Mouse (Mus musculus) CD4-positive helper T cell, adult 2 months (primary cell): ENCODE measurements around the gene Rnf148.

Source experiments
- DNase-seq: peaks from one replicate; pipeline ENCODE4 v3.0.0-alpha.2; 2012; ENCODE audit warnings: low read depth, missing footprints, low spot score

Rnf148 gene

DNA sequence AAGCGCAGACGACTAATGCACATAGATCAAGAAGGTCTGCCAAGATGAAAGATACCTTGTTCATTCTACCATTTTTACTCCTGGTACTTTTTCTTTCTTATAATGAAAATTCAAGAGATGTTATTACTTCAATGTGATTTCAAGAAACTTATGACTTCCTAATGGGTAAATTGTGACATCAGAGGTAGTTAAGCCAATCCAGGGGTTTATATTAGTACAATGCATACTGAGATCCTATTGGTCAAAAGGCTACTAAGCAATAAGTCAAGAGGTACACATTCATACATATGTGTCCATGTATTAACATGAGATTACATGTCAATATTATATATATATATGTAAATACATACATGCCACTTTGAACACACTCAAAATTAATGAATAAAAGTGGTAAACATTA lies at the start of gene Rnf148:
Rnf148 (minus strand) TSS at position 101 of the 400 bp plus-strand sequence.
- DNase-seq = no peak

DNA sequence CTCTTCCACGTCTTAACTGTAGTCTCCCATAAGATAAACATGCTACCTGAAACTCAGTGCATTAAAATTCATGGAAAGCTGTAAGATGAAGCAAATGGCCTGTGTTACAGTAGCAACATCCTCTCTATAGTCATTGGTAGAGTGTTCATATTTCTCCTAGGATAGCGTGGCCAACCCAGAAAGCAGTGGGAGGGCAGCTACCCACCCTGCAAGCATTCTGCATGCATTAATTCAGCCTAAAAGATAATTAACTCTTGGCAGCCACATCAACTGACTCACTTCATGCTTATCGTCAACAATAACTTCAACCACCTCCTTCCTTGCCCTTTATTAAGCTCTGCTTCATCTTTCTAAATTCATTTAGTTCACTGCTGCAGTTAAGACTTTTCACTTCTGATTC lies 45.9 kb upstream of the Rnf148 start:
- no peak for DNase-seq

DNA sequence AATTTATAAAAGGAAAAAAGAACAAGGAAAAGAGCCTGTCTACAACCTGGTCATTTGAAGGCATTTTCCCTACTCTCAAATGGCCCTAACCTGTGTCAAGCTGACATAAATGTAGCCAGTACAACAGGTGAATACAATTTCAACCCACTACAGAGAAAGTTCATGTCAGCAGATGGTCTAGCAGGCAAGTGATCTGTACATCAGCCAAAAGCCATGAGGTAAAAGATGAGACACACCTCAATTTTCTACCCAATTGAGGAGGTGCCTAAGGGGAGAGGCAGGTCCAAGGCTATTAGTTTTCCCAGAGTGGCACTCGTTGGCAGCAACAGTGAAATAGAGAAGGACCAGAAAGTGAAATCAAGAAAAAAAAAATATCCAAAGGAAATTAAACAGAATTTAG lies 23.2 kb upstream of the Rnf148 start:
- DNase-seq = no peak

DNA sequence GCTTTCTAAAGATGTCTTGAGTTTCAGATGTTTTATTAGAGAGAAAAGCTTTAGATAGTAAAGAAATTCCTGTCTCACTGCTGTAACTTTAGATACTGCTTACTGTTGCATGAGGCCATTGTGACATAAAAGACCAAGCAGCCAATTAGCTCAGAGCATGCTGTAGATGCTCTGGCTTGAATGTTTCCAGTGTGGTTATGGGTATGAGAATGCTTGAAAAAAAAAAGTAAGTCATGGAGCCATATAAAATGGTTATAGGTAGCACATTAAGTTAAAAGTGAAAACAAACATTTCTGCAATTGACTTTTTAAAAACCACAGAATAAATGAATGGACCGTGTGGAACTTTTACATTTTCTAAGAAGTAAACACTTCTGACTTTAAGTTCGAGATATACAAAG lies 4.7 kb downstream of the Rnf148 start, which contains the start of gene Rnf133:
Rnf133 (minus strand) TSS at position 101 of the 400 bp plus-strand sequence.
- no peak for DNase-seq

DNA sequence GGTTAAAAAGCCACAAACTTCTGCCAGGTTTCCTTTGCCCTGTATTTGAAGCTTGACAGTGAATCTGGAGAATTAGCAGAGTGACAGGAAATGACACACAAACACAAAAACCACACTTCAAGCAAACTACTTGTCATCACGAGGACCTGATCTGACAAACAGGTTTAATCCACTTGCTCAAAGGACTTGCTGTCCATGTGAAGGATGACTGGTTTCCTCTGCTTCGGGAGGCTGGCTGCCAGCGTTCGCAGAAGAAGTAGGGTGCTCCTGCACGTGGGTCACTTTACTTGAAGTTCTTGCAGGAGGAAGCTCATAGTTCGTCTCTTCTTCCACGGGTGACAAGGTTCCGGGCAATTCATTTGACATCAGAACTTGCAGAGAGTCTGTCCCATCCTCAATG lies 6.2 kb downstream of the Rnf148 start:
- DNase-seq = no peak

DNA sequence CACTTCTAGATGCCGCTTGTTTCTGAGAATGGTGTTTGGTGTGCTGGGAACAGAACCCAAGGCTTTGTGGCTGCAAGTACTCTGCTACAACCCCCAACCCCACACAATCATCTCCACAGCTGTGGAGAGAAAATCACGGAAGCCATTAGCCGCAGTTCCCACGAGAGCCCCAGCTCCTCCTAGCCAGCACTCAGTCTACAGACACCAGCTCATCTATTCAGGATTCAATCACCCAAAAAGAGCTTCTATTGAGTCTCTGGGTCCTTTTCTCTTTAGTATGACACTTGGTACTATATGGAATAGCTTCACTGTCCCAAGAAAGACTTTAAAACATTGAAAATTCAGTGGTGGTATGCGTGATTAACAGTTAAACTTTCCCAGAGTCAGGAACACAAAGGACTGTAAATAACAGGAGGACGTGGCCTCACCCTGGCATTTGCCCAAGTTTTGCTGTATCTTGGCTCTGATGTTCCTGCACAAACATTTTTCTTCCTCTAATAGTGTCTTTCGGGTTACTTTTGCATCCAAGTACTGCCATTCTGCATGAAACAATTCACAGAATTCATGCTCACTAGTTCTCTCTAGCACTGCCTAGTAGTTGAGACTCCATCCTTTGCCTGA lies 7.2 kb downstream of the Rnf148 start:
- DNase-seq = no peak

DNA sequence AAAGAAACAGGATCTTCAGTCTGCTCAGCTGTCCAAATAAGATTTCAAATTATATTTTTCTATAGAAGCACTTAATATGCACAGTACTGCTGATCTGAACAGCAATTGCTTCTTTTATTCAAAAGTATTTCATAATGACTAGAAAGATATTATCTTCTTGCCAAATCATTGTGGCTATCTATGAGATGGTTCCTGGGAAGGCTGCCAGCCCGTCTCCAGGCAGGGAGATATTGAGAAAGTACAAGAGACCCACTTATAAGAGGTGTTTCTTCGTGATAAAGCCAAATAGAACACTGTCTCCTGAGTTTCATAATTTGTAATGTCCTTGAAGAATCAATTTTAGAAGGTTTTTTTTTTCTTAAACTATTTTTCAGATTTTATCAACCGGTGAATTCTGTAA lies 17.9 kb downstream of the Rnf148 start:
- DNase-seq = no peak

DNA sequence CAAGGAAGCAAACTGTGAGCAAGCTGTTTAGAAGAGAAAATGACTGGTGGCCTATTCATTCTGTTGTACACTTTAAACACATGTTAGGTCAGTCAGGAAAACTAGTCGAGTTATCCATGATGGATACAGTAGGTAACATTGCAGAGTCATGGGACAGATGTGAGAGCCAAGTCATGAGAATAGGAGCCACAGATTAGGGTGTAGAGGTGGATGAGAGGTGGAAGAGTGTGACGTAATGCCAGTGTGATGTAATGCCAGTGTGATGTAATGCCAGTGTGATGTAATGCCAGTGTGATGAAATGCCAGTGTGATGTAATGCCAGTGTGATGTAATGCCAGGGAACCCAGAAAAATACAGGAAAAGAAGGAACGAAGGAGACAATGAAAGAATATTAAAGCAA lies 19.7 kb downstream of the Rnf148 start:
- no peak for DNase-seq

DNA sequence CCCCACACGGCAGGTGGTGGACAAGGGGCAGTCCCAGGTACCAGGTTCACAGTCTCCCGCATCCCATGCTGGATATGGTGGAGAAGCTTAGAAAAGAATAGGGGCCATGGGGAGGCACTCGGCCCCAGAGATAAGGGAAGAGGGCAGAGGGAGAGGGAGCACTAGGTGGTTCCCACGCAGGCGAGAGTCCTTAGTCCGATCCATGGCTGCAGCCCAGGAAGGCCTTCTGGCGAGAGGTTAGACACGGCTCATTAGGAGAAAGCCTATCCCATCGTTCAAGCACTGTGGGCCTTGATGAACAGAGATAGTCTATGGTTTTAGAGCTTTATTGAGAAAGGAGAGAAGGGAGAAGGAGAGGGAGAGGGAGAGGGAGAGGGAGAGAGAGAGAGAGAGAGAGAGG lies 20.9 kb downstream of the Rnf148 start:
- no peak for DNase-seq

DNA sequence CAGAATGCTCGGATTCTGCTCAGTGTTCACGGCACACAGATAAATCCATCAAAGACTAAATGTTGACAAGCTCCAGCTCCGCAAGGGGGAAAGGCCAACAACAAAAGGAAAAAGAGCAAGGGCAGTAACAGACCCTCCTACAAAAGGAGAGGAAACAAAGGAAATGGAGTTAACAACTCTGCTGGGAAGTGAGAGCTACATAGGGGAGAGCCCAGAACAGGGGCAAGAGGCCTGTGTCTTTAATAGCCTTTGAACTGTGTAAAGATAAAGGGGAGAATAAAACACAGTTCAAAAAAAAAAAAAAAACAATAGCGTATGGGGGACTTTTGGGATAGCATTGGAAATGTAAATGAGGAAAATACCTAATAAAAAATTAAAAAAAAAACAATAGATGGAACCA lies 24.5 kb downstream of the Rnf148 start:
- no peak for DNase-seq
